Mouse (Mus musculus): ENCODE measurements around the gene Loxl1.
A peak's percentile ranks its signal among the peaks of the same experiment; 100 is the strongest.
"Not testable (repeated sequence)": the region's sequence is repeated elsewhere in the genome, so short reads cannot be mapped to it uniquely, and the experiment has no call there.

The Loxl1 gene

GRCm38 (mm10) chr9:58253033-58253804 lies 59.8 kb downstream of the Loxl1 start, which contains the start of gene Stoml1:
Stoml1 (plus strand) TSS chr9:58253164.
- DNase-seq (ENCODE audit: low read depth, low spot score) = peak; percentile 83

GRCm38 (mm10) chr9:58250730-58251129 lies 62.3 kb downstream of the Loxl1 start:
- DNase-seq (ENCODE audit: low read depth, low spot score) = not testable (repeated sequence)

DNA sequence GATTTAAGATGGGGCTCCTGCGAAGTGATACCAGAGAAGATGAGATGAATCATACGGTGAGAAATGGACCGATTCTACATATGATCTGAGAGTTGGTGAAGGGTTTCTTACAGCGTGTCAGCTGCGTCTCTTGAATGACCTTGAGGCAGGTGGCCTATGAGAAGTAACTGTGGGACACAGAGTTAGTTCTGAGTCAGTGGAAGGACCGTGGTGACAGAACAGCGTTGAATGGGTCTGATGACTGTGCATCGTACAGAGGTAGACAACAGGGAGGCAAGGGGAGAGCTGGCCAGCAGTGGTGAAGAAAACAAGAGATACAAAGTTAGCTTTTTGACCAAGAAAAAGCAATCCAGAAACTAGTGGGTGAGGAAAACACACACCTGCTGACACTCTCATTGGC lies 62.7 kb downstream of the Loxl1 start:
- DNase-seq (ENCODE audit: low read depth, low spot score) = no peak

DNA sequence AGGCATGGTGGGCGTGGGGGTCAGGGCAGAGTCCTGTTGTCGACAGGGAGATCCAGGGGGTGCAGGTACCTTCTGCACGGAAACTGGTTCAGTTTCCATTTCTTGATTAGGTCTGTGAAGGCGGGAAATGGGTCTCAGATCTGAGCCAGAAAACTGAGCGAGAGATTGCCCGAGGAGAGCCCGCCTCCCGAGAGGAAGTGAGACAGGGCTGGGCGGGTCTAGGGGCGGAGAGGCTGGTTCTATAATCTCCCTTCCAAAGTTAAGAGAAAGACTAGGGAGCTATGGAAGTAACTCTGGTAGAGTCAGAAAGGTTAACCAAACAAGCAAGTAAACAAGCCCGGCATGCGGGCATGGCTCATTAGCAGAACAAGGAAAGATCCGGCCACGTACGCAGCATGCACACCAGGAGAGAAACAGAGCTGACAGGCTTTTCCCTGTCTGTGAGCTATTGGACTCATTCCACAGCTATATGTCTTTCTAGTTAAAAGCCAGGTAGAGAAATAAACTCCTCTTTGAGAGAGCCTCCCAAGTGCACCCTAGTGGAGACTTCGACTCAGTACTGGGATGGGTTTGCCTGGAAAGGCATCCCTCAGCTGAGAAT lies 63.3 kb downstream of the Loxl1 start, which contains the start of gene Pml:
Gene Pml (minus strand): TSS at position 195 of the 601 bp plus-strand sequence.
- no peak for DNase-seq (ENCODE audit: low read depth, low spot score)

GRCm38 (mm10) chr9:58248746-58249413 lies 64.1 kb downstream of the Loxl1 start:
- no peak for DNase-seq (ENCODE audit: low read depth, low spot score)

GRCm38 (mm10) chr9:58247064-58247759 lies 65.8 kb downstream of the Loxl1 start:
- DNase-seq (ENCODE audit: low read depth, low spot score) = peak; percentile 69

GRCm38 (mm10) chr9:58246083-58246591 lies 66.8 kb downstream of the Loxl1 start:
- DNase-seq (ENCODE audit: low read depth, low spot score) = no peak

- DNase-seq (ENCODE audit: low read depth, low spot score) = no peak
These were observed 69.3 kb downstream of the Loxl1 start for GRCm38 (mm10) chr9:58243696-58244095.

DNA sequence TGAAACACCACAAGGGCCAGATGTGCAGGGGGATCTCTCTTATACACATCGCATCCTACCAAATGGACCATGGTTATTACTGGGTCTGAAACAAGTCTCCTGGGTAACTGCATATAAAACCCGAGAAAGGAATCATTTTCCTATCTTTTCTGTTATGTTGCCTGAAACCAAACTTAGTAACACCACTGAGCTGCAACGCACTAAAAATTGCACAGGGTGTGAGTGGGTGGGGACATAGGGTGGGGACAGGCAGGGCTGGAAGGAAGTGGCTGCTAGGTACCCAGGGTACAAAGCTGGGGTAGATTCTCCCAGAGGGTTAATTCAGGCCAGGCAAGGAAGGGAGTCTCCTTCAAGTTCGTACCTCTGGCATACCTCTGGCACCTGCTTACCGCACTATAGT lies 70.3 kb downstream of the Loxl1 start:
- DNase-seq (ENCODE audit: low read depth, low spot score) = no peak

DNA sequence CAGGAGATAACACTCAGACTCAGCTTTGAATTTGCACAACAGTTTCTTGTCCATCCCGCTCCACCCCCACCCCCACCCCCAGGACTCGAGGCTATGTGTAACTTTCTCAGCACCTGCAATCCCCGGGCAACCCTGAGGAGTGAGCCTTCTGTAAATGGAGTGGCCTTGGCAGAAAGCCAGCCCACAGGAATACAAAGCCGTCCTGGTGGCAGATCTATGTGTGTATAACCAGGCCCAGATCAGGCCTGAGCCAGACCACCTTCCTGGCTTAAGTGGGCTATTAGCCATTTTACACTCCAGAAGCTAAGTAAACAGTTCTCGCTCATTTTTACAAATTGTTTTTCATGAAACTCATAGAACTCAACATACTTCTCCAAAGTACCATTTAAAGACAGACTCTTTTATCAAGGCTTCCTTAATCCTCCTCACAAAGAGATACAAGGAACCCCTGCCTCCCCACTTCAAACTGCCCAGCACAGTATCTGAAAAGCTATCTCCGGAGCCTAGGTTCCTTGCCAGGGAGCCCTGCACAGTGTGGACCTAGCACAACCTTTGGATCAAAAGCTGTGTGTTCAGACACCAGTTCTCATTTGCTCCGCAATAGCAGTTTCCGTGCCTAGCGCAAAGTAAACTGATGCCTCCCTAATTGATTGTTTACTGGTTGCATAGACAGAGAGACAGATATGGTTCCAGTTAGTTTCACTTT lies 71.1 kb downstream of the Loxl1 start:
- no peak for DNase-seq (ENCODE audit: low read depth, low spot score)

Measured in embryo, embryonic 11.5 days (tissue).